Mouse (Mus musculus): ENCODE measurements around the gene Cd55. TPM values are rescaled to one million over a fixed set of nuclear protein-coding genes. Genes with fewer than 3 reads are reported as not detected.
"Not testable (repeated sequence)": the region's sequence is repeated elsewhere in the genome, so short reads cannot be mapped to it uniquely, and the experiment has no call there.

Cd55 gene
- total and polyA plus RNA-seq, 2 experiments from 2014 or later = 12.3 to 21.3 TPM

DNA sequence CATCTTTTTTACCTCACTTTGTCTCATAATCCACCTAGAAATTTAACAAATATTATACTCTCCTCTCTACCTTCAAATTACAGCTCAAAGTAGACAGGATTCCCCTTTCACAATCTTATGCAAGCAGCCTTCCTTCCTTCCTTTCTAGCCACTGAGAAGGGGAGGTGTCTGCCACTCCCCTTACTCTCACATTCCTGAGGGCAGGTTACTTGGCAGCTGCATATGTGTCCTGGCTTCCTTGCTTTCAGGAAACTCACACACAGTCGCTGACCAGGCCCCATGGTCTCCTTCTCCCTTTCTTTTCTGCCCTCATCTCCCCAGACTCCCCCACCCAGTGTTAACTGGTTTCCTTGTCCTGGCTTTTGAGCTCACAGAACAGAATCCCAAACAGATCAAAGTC is 11.7 kb upstream of the Cd55 start:
- Histone ChIP-seq H3K4me1 (ENCODE audit: insufficient read depth, low read length) (no peaks in the 10 kb centered on the region), H3K36me3 (ENCODE audit: insufficient read depth, low read length) (no peaks in the 10 kb centered on the region), H3K27me3 (ENCODE audit: insufficient read depth, low read length) (no peaks in the 10 kb centered on the region), H3K27ac (ENCODE audit: low read depth, low read length) (no peak overlapping the region), H3K4me3 (ENCODE audit: low read depth, low read length) (no peak overlapping the region), H3K4me2 (ENCODE audit: low read depth, low read length, poor library complexity, severe bottlenecking) (no peak overlapping the region), H3K9ac (replicated peaks; ENCODE audit: low read length, poor library complexity, severe bottlenecking) (no peak overlapping the region), H3K9me3 (ENCODE audit: low read length) (no peaks in the 10 kb centered on the region)
- WGBS = 16% methylated on average over 1 of the region's 1 CpGs
- no peak for DNase-seq (ENCODE audit: low spot score)
- ATAC-seq (ENCODE audit: low FRiP score) = no peak
- TF ChIP-seq CTCF (IDR thresholded peaks at IDR 0.05) = no peak

DNA sequence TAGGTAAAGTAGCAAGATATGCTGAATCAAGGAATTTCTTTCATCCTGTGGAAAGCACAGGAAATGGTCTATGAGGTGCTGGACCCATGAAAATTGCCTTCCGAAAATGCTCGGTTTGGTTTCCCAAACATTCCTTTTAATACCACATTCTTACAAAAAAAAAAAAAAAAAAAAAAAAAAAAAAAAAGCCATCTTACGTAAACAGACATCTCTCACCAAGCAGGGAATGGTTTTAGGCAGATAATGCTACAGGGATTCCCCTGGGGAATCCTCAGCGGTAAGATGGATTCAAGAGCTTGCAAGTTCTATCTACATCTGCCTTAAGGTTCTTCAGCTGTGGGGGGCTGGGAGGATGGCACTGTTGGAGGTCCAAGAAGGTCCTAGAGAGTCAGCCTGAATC is 7.5 kb upstream of the Cd55 start:
- H3K27me3 ChIP-seq (ENCODE audit: insufficient read depth, low read length) = no peaks in the 10 kb centered on the region
- WGBS = 93% methylated on average over 4 of the region's 4 CpGs
- no peaks in the 10 kb centered on the region for H3K9me3 ChIP-seq (ENCODE audit: low read length)
- H3K4me3 ChIP-seq (ENCODE audit: low read depth, low read length) = no peak overlapping the region
- no peaks in the 10 kb centered on the region for H3K36me3 ChIP-seq (ENCODE audit: insufficient read depth, low read length)
- DNase-seq (ENCODE audit: low spot score) (no peak), ATAC-seq (ENCODE audit: low FRiP score) (no peak)
- H3K9ac ChIP-seq (replicated peaks; ENCODE audit: low read length, poor library complexity, severe bottlenecking) = no peak overlapping the region
- TF ChIP-seq CTCF (IDR thresholded peaks at IDR 0.05) = no peak
- no peak overlapping the region for H3K4me2 ChIP-seq (ENCODE audit: low read depth, low read length, poor library complexity, severe bottlenecking)
- H3K4me1 ChIP-seq (ENCODE audit: insufficient read depth, low read length) = no peaks in the 10 kb centered on the region
- no peak overlapping the region for H3K27ac ChIP-seq (ENCODE audit: low read depth, low read length)

DNA sequence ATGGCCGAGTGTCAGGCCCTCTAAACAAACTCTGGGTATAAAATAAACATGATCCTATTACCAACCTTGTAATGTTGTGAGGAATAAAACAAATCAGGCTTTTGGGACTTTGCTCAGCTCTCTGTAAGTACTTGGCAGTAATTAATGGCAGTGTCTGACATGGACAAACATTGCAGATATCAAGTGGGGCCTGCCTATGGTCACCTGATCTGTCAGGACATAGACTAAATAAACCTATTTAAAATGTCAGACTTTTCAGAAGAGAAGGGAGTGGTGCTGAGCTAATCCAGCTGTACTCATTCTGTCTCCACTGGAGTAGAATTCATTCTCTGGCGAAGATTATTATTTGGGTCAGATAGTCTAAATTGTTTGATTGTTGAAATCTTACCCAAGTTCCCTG is 4.9 kb upstream of the Cd55 start:
- 73% methylated on average over 2 of the region's 2 CpGs for WGBS
- no peaks in the 10 kb centered on the region for H3K27me3 ChIP-seq (ENCODE audit: insufficient read depth, low read length)
- no peak for ATAC-seq (ENCODE audit: low FRiP score)
- no peak overlapping the region for H3K9ac ChIP-seq (replicated peaks; ENCODE audit: low read length, poor library complexity, severe bottlenecking)
- DNase-seq (ENCODE audit: low spot score) = no peak
- H3K27ac ChIP-seq (ENCODE audit: low read depth, low read length) = no peak overlapping the region
- TF ChIP-seq CTCF (IDR thresholded peaks at IDR 0.05) = no peak
- no peaks in the 10 kb centered on the region for H3K36me3 ChIP-seq (ENCODE audit: insufficient read depth, low read length)
- H3K4me1 ChIP-seq (ENCODE audit: insufficient read depth, low read length) = no peaks in the 10 kb centered on the region
- H3K9me3 ChIP-seq (ENCODE audit: low read length) = no peaks in the 10 kb centered on the region
- H3K4me2 ChIP-seq (ENCODE audit: low read depth, low read length, poor library complexity, severe bottlenecking) = no peak overlapping the region
- H3K4me3 ChIP-seq (ENCODE audit: low read depth, low read length) = no peak overlapping the region

DNA sequence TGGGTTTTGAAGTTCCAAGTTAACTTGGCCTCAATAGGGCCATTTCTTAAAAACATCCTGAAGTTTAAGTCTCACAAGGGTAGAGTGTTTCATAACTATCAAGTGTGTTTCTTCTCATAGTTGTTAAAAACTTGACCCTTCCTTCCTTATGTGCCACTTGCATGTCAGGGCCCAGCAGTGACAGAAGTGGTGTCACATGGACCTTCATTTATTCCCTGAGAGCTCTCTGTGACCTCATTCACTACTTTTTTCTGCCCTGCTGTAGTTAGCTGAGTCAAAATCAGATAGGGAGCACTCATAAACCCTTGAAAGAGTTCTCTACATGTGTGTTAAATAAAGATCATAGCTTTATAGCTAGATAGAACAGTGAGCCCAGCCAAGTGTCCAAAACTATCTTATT is 1.6 kb upstream of the Cd55 start:
- Histone ChIP-seq H3K27ac (ENCODE audit: low read depth, low read length) (no peak overlapping the region), H3K9ac (replicated peaks; ENCODE audit: low read length, poor library complexity, severe bottlenecking) (no peak overlapping the region), H3K4me3 (ENCODE audit: low read depth, low read length) (no peak overlapping the region), H3K9me3 (ENCODE audit: low read length) (no peaks in the 10 kb centered on the region), H3K4me2 (ENCODE audit: low read depth, low read length, poor library complexity, severe bottlenecking) (no peak overlapping the region), H3K4me1 (ENCODE audit: insufficient read depth, low read length) (no peaks in the 10 kb centered on the region), H3K27me3 (ENCODE audit: insufficient read depth, low read length) (no peaks in the 10 kb centered on the region), H3K36me3 (ENCODE audit: insufficient read depth, low read length) (no peaks in the 10 kb centered on the region)
- no peak for TF ChIP-seq CTCF (IDR thresholded peaks at IDR 0.05)
- ATAC-seq (ENCODE audit: low FRiP score) (no peak), DNase-seq (ENCODE audit: low spot score) (no peak)

DNA sequence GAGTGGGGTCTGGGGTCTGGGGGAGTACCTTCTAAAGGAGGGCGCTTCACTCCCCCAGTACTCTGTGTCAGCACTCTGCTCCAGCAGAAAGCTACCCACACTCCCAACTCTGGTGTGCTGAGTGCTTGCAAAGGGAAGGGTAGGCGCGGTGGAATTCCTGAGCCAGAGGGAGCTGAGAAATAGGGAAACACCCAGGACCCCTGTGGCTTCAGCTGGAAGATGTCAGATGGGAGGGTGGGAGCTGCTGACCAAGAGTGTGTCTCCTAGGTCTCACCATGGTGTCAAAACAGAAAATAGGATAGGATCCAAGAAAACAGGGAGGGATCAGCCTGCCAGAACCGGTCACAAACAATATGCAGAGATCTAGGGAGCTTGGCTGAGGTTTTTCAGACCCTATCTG is 323 bp upstream of the Cd55 start:
- Histone ChIP-seq H3K4me1 (ENCODE audit: insufficient read depth, low read length) (no peaks in the 10 kb centered on the region), H3K9ac (replicated peaks; ENCODE audit: low read length, poor library complexity, severe bottlenecking) (peak overlapping the region; percentile 89), H3K27ac (ENCODE audit: low read depth, low read length) (peak overlapping the region; percentile 78), H3K9me3 (ENCODE audit: low read length) (no peaks in the 10 kb centered on the region), H3K4me3 (ENCODE audit: low read depth, low read length) (peak overlapping the region; percentile 80), H3K4me2 (ENCODE audit: low read depth, low read length, poor library complexity, severe bottlenecking) (peak overlapping the region; percentile 83), H3K36me3 (ENCODE audit: insufficient read depth, low read length) (no peaks in the 10 kb centered on the region), H3K27me3 (ENCODE audit: insufficient read depth, low read length) (no peaks in the 10 kb centered on the region)
- DNase-seq (ENCODE audit: low spot score) (peak; percentile 26), ATAC-seq (ENCODE audit: low FRiP score) (peak; percentile 82)
- WGBS = 2% methylated on average over 4 of the region's 4 CpGs
- TF ChIP-seq CTCF (IDR thresholded peaks at IDR 0.05) = no peak

DNA sequence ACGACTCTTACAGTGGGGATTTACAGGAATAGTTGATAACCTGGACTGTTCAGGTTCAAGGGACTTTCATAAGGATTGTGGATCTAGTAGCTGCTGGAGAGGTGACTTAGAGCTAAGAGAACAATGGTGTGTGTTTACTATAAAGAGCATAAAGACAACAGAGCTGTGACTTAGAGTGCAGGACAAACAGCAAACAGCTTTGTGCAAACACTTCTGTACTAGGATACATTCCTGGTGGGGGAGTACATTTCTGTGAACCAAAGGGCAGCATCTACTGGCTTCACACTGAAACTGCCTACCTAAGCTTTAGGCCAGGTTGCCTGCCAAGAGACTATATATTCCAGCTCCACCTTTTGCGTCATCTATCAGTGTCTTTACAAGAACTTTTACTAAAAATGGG is 7.4 kb downstream of the Cd55 start:
- 96% methylated on average over 2 of the region's 2 CpGs for WGBS

DNA sequence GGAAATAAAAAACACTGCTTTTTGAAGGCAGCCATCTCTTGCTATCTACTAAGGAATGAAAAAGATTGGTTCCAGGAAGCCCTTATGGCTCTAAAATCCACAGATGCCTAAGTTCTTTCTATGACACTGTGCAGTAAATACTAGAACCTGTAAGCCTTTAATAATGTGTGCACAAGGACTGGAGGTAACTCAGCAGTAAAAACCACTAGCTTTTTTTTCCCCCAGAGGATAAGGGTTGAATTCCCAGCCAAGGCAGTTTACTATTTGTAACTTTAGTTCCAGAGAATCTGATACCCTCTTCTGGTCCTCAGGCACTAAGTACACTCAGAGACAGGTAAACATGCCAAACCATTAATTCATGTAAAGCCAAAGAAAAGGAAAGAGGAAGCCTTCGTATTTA is 19.6 kb downstream of the Cd55 start:
- not testable (repeated sequence) for H3K4me2 ChIP-seq (ENCODE audit: low read depth, low read length, poor library complexity, severe bottlenecking); DNase-seq (ENCODE audit: low spot score); H3K27ac ChIP-seq (ENCODE audit: low read depth, low read length); H3K9ac ChIP-seq (replicated peaks; ENCODE audit: low read length, poor library complexity, severe bottlenecking); H3K4me1 ChIP-seq (ENCODE audit: insufficient read depth, low read length); H3K4me3 ChIP-seq (ENCODE audit: low read depth, low read length); H3K36me3 ChIP-seq (ENCODE audit: insufficient read depth, low read length); H3K27me3 ChIP-seq (ENCODE audit: insufficient read depth, low read length); ATAC-seq (ENCODE audit: low FRiP score); H3K9me3 ChIP-seq (ENCODE audit: low read length)
- WGBS = 74% methylated on average over 1 of the region's 1 CpGs

More for the DNA sequence above, 7.4 kb downstream of the Cd55 start:
- no peak for ATAC-seq (ENCODE audit: low FRiP score)
- Histone ChIP-seq H3K9me3 (ENCODE audit: low read length) (no peaks in the 10 kb centered on the region), H3K4me3 (ENCODE audit: low read depth, low read length) (no peak overlapping the region), H3K27ac (ENCODE audit: low read depth, low read length) (no peak overlapping the region), H3K36me3 (ENCODE audit: insufficient read depth, low read length) (no peaks in the 10 kb centered on the region), H3K4me1 (ENCODE audit: insufficient read depth, low read length) (no peaks in the 10 kb centered on the region), H3K9ac (replicated peaks; ENCODE audit: low read length, poor library complexity, severe bottlenecking) (no peak overlapping the region), H3K4me2 (ENCODE audit: low read depth, low read length, poor library complexity, severe bottlenecking) (no peak overlapping the region), H3K27me3 (ENCODE audit: insufficient read depth, low read length) (no peaks in the 10 kb centered on the region)
- DNase-seq (ENCODE audit: low spot score) = no peak
- TF ChIP-seq CTCF (IDR thresholded peaks at IDR 0.05) = no peak
